Mouse (Mus musculus) lung, adult 2 months (tissue): ENCODE measurements at regions not wholly inside any gene's neighbourhood (a gene's known extent, or its start where the extent isn't known, plus 50 kb on each side); places are given as distances from the start of the nearest gene placed in this dataset.

Source experiments
- DNase-seq: peaks from one replicate; pipeline ENCODE4 v3.0.0; 2022
- H3K4me1 ChIP-seq: fragments of 200-500 bp; 2 replicates; pipeline ENCODE4 v1.6.1; 2011; ENCODE audit warnings: low read length; ENCODE audit not compliant: control insufficient read depth, insufficient read depth
- H3K4me3 ChIP-seq: fragments of 200-500 bp; replicated peaks from 2 replicates; pipeline ENCODE3; 2011; ENCODE audit warnings: low read depth, mild to moderate bottlenecking, control low read depth, low read length; ENCODE audit errors: extremely low read depth
- CTCF ChIP-seq: fragments of 200-500 bp; IDR thresholded peaks from 2 replicates; pipeline ENCODE4 v1.5.1; 2011; ENCODE audit warnings: mild to moderate bottlenecking, low read length, control low read depth; ENCODE audit not compliant: insufficient read depth
- POLR2A ChIP-seq: fragments of 200-500 bp; IDR thresholded peaks from 2 replicates; pipeline ENCODE4 v1.6.1; 2011; ENCODE audit warnings: low read depth, mild to moderate bottlenecking, control low read depth, low read length, borderline replicate concordance; ENCODE audit errors: extremely low read depth
- WGBS: fragments of 180-500 bp; shearing (Covaris S2); methylation state at CpG from one replicate; pipeline ENCODE4 v1.1.7; 2018; 5-methylcytosine and 5-hydroxymethylcytosine counted together

DNA sequence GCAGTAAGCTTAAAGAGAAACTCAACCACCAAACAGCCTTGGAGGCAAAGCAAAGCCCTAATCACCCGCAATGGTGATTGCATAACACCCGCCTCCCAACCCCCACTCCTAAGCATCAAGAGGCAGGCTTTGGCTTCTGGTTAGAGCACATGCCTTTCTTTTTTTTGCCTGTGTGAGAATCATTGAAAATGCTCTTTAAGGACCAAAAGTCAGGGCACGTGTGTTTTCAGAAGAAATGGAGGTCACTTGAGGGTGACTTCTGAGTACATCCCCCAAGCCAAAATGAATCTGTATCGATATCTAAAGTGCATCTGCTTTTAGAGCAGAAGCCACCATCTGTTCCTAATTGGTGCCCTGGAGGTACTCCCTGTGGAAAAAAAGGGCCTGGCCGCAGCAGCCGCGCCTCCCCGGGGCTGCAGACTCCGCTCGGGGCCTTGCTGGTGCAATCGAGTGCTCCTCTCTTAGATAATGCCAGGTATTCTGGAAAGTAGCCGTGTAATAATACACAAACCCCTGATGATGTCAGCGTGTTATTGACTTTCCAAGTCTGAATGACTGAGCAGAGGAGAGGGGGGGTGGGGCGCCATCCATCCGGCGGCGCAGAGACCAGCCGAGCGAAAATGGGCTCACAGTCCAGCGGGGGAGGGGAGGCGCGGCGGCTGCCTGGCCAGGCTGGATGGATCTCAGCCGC lies 140.7 kb upstream of the Tbl1xr1 start:
- WGBS: 1% methylated on average over 24 of the region's 24 CpGs
- H3K4me3 ChIP-seq: peak overlapping the region; percentile 53
- no peak for TF ChIP-seq CTCF
- TF ChIP-seq POLR2A: no peak
- DNase-seq: peak; percentile 94
- peaks cover 18% of the 10 kb centered on the region for H3K4me1 ChIP-seq

DNA sequence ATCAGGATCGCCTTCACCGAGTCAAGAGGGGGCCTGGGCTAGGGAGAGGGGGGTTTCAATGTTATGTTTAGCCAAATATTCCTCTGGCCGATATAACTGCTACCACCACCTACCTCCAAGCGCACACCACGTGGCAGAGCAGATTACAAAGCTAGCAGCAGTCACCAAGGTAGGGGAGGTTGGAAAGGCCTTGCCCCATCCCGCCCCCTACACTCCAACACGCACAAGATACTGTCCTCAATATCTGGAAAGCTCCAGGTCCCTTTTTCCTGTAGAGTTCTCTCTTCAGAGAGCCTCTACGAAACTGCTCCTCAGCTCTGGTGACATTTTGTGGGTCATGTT lies 140.2 kb upstream of the Tbl1xr1 start:
- Histone ChIP-seq H3K4me1 (peaks cover 18% of the 10 kb centered on the region), H3K4me3 (peak overlapping the region; percentile 43)
- 19% methylated on average over 8 of the region's 8 CpGs for WGBS
- no peak for DNase-seq
- TF ChIP-seq CTCF (no peak), POLR2A (no peak)

DNA sequence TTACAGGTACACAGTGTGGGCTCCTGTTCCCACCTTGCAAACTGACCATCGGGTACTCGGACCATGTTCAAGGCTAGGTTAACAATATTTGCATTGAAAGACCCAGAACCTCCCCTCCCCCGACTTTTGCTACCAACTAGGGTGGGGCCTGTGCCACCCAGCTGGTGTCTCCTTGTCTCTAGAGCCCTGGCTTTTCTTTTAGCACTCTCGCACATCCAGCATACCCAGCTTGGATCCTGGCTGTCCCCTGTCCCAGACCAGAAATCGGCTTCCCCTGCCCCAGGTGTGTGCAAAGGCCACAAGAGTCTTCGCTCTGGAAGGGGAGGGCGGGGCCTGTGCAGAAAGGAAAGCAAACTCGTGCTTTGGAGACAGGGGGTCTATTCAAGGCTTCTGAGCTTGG lies 139.8 kb upstream of the Tbl1xr1 start:
- no peak overlapping the region for H3K4me3 ChIP-seq
- whole genome bisulfite sequencing: 42% methylated on average over 8 of the region's 8 CpGs
- TF ChIP-seq POLR2A (no peak), CTCF (no peak)
- H3K4me1 ChIP-seq: peaks cover 18% of the 10 kb centered on the region
- DNase-seq: peak; percentile 34

DNA sequence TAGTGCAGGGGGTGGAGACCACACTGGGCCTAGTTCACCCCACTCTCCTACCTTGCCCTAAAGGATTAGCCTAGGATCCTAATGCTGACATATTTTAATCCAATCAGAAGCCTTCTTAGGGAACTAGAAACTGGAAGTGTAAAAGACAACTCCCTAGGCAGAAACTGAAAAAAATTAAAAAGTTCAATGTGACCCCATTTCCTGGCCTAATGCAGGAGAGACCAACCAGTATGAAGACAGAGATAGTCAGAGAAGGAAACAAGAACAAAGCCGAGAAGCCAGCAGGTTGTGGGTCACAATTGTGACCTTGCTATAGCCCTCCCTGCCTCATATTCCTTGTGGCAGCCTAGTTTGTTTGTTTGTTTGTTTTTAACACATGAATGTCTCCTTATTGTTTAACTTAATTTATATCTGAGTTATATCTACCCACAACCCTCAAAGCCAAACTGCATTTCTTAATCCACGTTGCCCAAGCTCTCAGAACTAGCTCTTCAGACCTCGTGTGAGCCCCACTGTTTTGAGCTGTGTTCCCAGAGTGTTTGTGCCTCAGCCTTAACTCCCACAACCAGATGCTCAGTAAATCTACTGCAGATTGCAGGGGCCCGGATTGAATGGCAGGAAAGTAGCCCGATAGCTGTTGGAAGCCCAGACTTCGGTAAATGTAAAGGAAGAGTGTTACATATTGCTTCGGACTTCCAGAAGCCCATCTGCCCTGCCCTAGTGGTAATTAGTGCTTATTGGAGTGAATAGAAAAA lies 139.0 kb upstream of the Tbl1xr1 start:
- TF ChIP-seq CTCF: no peak
- no peak for TF ChIP-seq POLR2A
- H3K4me1 ChIP-seq: peaks cover 18% of the 10 kb centered on the region
- no peak for DNase-seq
- no peak overlapping the region for H3K4me3 ChIP-seq
- 77% methylated on average over 7 of the region's 7 CpGs for WGBS

DNA sequence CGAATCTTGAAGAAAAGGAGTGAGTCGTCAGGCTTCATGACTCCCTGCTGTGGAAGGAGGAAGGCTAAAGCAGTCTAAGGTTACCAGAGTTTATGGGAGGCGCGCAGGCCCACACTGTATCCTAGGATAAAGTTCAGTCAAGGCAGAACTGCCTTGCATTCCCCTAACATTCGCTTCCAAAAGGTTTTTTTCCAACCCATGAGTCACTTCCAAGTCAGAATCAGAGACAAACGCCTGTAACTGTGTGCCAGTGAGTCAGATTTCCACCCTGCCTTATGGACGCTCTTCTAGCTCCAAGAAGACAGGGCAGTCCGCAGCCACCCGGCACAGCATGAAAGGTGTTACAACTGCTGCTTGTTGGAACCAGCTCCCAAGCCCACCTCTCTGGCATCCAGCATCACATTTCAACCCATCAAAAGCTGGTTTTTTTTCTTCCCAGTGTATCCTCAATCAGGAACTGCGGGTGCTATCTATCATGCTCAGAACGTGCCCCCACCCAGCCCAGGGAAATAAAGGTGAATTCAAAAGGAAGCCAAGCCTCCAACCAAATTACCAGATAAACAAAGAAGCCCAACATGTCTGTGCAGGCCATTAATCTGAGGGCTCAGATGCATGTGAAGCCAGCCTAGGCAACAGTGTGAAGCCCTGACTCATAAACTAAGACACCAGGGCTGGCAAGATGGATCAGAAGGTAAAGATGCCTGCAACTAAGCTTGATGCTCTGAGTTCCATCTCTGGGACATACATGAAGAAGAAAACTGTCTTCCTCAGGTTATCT lies 138.2 kb upstream of the Tbl1xr1 start:
- H3K4me1 ChIP-seq: peaks cover 18% of the 10 kb centered on the region
- H3K4me3 ChIP-seq: no peak overlapping the region
- DNase-seq: no peak
- TF ChIP-seq CTCF (no peak), POLR2A (no peak)
- 68% methylated on average over 11 of the region's 11 CpGs for WGBS

DNA sequence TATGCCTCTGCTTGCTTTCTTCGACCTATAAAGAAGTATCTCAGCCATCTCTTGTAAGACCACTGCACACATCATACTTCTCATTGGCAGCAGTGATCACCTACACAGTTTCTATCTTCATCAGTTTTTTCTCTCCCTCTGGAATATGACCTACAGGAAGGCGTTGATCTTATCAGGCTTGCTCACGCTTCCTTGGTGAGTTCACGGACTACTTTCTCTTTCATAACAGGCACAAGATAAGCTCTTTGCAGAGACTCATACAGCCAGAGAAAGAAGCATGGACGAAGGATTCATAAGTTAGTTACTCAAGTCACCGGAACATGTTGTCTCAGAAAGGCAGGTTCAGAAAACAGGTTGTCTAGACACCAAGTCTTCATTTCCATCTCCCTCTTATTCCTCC lies 136.7 kb upstream of the Tbl1xr1 start:
- Histone ChIP-seq H3K4me3 (no peak overlapping the region), H3K4me1 (peaks cover 14% of the 10 kb centered on the region)
- no peak for DNase-seq
- 63% methylated on average over 6 of the region's 6 CpGs for WGBS
- TF ChIP-seq POLR2A (no peak), CTCF (no peak)

DNA sequence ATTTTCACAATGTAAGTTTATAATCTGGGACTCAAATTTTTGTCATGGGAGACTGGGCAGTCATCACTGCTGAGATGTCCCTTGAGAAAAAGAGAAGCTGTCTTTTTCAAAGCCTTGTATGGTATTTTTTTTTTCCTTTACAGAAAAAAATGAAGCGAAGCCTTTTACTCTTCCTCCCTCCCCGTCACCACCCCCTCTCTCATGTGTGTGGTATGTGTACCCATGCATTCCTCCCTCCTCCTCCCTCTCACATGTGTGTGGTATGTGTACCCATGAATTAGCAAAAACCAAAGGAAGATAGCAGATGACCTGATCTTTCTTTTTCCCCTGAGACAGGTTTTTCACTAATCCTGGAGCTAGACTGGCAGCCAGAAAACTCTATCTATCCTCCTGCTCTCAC lies 134.9 kb upstream of the Tbl1xr1 start:
- DNase-seq: no peak
- TF ChIP-seq POLR2A (no peak), CTCF (no peak)
- 87% methylated on average over 2 of the region's 2 CpGs for WGBS
- no peak overlapping the region for H3K4me3 ChIP-seq
- H3K4me1 ChIP-seq: peaks cover 10% of the 10 kb centered on the region

DNA sequence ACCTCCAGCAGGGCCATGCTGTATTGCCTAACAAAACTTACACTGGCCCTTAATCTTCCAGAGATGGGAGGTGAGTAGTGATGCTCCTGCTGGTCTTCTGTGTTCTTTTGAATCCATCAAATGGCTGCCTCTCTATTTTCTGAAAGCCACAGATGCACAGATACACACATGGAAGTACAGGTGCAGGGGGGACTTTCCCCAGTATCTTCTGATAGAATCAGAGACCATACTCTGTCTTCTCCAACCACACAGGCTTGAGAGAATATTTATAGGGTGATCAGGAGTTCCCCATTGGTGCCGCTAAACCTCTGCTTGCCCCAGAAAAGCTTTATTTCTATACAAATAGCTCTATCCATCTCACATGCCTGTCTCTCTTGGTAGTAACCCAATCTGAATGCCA lies 133.5 kb upstream of the Tbl1xr1 start:
- TF ChIP-seq CTCF: no peak
- no peak for TF ChIP-seq POLR2A

DNA sequence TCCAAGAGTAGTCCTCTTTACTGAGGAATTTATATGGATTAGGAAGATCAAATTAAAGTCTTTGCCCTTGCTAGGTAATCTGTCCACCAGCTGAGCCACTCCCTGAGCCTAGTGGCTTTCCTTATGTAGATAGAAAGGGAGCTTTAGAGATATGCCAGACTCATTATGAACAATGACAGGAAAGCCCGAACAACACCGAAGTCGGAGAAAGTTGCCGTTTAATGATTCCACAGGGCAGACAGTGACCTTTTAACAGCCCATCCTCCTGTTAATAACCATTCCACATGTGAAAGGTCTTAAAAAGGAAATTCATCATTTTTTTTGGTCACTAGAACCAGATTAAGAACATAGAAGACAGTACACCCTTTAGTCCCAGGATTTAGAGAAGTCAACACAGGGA lies 130.7 kb upstream of the Tbl1xr1 start:
- TF ChIP-seq CTCF: no peak
- TF ChIP-seq POLR2A: no peak
- Histone ChIP-seq H3K4me1 (peaks cover 4% of the 10 kb centered on the region; the same call in 1 of the 2 replicates), H3K4me3 (no peak overlapping the region)
- 36% methylated on average over 4 of the region's 4 CpGs for WGBS
- DNase-seq: no peak

More for the DNA sequence above, 133.5 kb upstream of the Tbl1xr1 start:
- Histone ChIP-seq H3K4me1 (peaks cover 4% of the 10 kb centered on the region; the same call in 1 of the 2 replicates), H3K4me3 (no peak overlapping the region)
- WGBS: 91% methylated on average over 1 of the region's 1 CpGs
- no peak for DNase-seq
